Mouse (Mus musculus) midbrain, postnatal 0 days (tissue): Measurements from ENCODE around the gene Arhgap19. TPM values are rescaled to one million over a fixed set of nuclear protein-coding genes. Genes with fewer than 3 reads are reported as not detected.
A peak's percentile ranks its signal among the peaks of the same experiment; 100 is the strongest.

Source experiments
- ATAC-seq: fragments of 200-750 bp; cut with Nextera tagmentation; 2 replicates; pipeline ENCODE4 v1.8.0; 2017; ENCODE audit warnings: moderate number of reproducible peaks, mild to moderate bottlenecking, moderate TSS enrichment, moderate library complexity; ENCODE audit not compliant: low FRiP score
- DNase-seq: peaks from one replicate; pipeline ENCODE4 v3.0.0-alpha.2; 2015; ENCODE audit warnings: low spot score
- H3K27ac ChIP-seq: fragments of 300-500 bp; sonication (generic); 2 replicates; pipeline ENCODE4 v1.5.1; 2014; ENCODE audit warnings: low read depth, mild to moderate bottlenecking, low read length, mixed read lengths
- H3K27me3 ChIP-seq: fragments of 300-500 bp; sonication (generic); 2 replicates; pipeline ENCODE4 v1.6.1; 2014; ENCODE audit warnings: low read length, control low read depth, mixed read lengths; ENCODE audit not compliant: insufficient read depth
- H3K36me3 ChIP-seq: fragments of 300-500 bp; sonication (generic); 2 replicates; pipeline ENCODE4 v1.6.1; 2014; ENCODE audit warnings: low read length, control low read depth, mixed read lengths; ENCODE audit not compliant: insufficient read depth
- H3K4me1 ChIP-seq: fragments of 300-500 bp; sonication (generic); 2 replicates; pipeline ENCODE4 v1.6.1; 2014; ENCODE audit warnings: mild to moderate bottlenecking, control low read depth, antibody characterized with exemption, low read length, mixed read lengths; ENCODE audit not compliant: insufficient read depth
- H3K4me2 ChIP-seq: fragments of 300-500 bp; sonication (generic); 2 replicates; pipeline ENCODE4 v1.6.1; 2014; ENCODE audit warnings: low read depth, mild to moderate bottlenecking, low read length, mixed read lengths; ENCODE audit not compliant: poor library complexity, severe bottlenecking
- H3K4me3 ChIP-seq: fragments of 300-500 bp; sonication (generic); 2 replicates; pipeline ENCODE4 v1.5.1; 2014; ENCODE audit warnings: low read depth, mild to moderate bottlenecking, low read length, moderate library complexity
- H3K9ac ChIP-seq: fragments of 300-500 bp; sonication (generic); replicated peaks from 2 replicates; pipeline ENCODE4 v1.6.1; 2014; ENCODE audit warnings: mild to moderate bottlenecking, low read length, moderate library complexity, mixed read lengths; ENCODE audit not compliant: poor library complexity, severe bottlenecking
- H3K9me3 ChIP-seq: fragments of 300-500 bp; sonication (generic); 2 replicates; pipeline ENCODE4 v1.6.1; 2016; ENCODE audit warnings: low read length, control low read depth
- CTCF ChIP-seq: IDR thresholded peaks from 2 replicates; pipeline ENCODE4 v1.5.1; 2016; ENCODE audit warnings: antibody characterized with exemption, mild to moderate bottlenecking
- WGBS: fragments of 180-500 bp; shearing (Covaris S2); extraction: QIAGEN DNeasy Blood & Tissue Kit; methylation state at CpG from one replicate; pipeline ENCODE4 v1.1.7; 2014; 5-methylcytosine and 5-hydroxymethylcytosine counted together
- polyA plus RNA-seq: library from polyadenylated mRNA; unstranded; fragments of >200 nt; fragmentation: Nextera tagmentation; extraction: Ambion mirVana; gene quantifications from 2 replicates; pipeline ENCODE4 v1.2.1, GENCODE M21; 2015
- total RNA-seq: library from RNA; depleted of rRNA; stranded (reverse); fragments of >200 nt; gene quantifications from 2 replicates; pipeline ENCODE4 v1.2.3, GENCODE M21; 2014

The Arhgap19 gene
- total and polyA plus RNA-seq, 2 experiments from 2014 or later = 2.9 to 4.5 TPM

DNA sequence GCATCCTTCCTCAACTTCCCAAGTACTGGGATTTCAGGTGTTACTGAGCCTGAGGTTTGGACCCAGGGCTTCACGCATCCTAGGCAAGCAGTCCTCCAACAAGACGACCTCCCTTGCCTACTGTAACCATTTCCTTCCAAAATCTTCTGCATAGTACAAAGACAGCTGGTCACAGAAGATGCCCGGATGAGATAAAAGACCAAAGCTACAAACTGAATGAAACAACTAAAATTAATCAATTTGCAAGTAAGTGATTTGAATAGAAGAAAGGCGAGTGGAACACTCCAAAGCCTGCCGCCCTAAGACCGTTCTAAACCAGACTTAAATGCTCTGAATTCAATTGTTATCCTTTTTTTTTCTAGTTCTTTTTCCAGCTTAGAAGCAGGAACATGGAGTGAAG lies 33.6 kb upstream of the Arhgap19 start:
- ATAC-seq (no peak), DNase-seq (no peak)
- TF ChIP-seq CTCF = no peak
- Histone ChIP-seq H3K4me1 (peaks cover 18% of the 10 kb centered on the region), H3K9me3 (no peaks in the 10 kb centered on the region), H3K27ac (no peak overlapping the region), H3K4me2 (0 out of 2 replicates have a peak overlapping the region, but pooled peaks have one; percentile 12), H3K27me3 (no peaks in the 10 kb centered on the region), H3K9ac (no peak overlapping the region), H3K4me3 (no peak overlapping the region), H3K36me3 (no peaks in the 10 kb centered on the region)
- WGBS = 52% methylated on average over 6 of the region's 6 CpGs

GRCm38 (mm10) chr19:41832501-41833201 lies 30.8 kb upstream of the Arhgap19 start:
- Histone ChIP-seq H3K4me2 (peak overlapping the region; percentile 91), H3K27me3 (no peaks in the 10 kb centered on the region), H3K4me1 (peaks cover 18% of the 10 kb centered on the region), H3K36me3 (no peaks in the 10 kb centered on the region), H3K27ac (no peak overlapping the region), H3K9me3 (no peaks in the 10 kb centered on the region), H3K9ac (no peak overlapping the region), H3K4me3 (peak overlapping the region; percentile 75; the same call in 1 of the 2 replicates)
- ATAC-seq = no peak
- WGBS = 70% methylated on average over 13 of the region's 13 CpGs
- no peak for TF ChIP-seq CTCF
- DNase-seq = no peak

DNA sequence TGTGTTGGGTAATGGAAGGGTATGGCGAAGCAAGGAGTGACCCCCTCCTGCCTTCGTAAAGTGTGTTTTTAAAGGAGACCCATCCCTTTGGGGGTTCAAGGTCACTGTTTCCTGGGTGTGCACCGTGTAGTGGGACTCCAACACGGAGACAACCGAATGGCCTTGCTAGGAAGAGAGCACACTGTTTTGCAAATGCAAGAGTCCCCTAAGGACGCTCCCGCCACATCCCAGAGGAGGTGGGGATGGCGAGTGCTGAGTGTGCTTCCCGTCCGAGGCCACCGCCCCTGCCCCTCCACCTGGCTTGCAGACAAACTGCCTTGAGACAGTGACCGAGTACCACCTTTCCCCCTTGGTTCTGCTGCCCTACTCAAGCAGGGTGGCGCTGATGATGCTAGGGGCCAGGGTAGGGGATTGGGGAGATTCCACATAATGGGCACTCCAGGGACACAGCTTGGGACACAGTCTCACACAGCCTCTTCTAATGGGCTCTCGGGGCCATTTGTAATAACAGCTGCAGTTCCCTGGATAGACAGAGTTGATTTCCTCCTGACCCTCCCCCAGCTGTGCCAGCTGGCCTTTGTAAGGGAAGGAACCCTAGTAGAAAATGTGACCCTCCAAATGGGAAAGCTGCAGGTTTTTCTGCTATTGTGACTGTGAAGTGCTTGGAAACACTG lies 30.0 kb upstream of the Arhgap19 start:
- no peak for DNase-seq
- TF ChIP-seq CTCF = no peak
- Histone ChIP-seq H3K9me3 (no peaks in the 10 kb centered on the region), H3K4me3 (peak overlapping the region; percentile 75), H3K4me2 (peak overlapping the region; percentile 91), H3K9ac (0 out of 2 replicates have a peak overlapping the region, but pooled peaks have one; percentile 9), H3K27me3 (no peaks in the 10 kb centered on the region), H3K36me3 (no peaks in the 10 kb centered on the region), H3K27ac (no peak overlapping the region), H3K4me1 (peaks cover 18% of the 10 kb centered on the region)
- 6% methylated on average over 14 of the region's 14 CpGs for WGBS
- no peak for ATAC-seq

DNA sequence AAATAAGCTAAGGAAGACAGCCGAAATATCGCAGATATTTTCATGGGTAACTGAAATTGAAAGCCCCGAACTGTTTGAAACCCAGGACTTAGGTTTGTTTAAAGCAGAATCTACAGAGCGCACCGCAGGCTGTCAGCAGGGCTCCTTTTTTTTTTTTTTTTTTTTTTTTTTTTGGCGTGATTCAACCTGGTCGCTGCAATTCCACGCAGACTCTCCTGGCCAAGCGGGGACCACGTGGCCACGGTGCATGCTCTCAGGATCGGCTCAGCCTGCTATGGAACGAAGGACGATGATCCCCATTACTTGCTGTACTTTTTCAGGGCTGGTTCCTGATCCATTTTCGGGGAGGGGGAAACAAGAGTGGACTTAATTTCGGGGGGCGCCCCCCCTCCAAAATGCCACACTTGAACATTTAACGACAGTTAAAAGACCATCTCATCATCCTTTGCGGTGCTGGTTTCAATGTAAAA lies 29.3 kb upstream of the Arhgap19 start:
- WGBS = 2% methylated on average over 19 of the region's 19 CpGs

GRCm38 (mm10) chr19:41830106-41831031 lies 28.5 kb upstream of the Arhgap19 start:
- Histone ChIP-seq H3K4me1 (peaks cover 18% of the 10 kb centered on the region), H3K36me3 (no peaks in the 10 kb centered on the region), H3K9ac (peak overlapping the region; percentile 85), H3K4me3 (peak overlapping the region; percentile 75), H3K27ac (peak overlapping the region; percentile 84), H3K4me2 (peak overlapping the region; percentile 91), H3K27me3 (no peaks in the 10 kb centered on the region), H3K9me3 (no peaks in the 10 kb centered on the region)
- 0 out of 2 replicates have a peak, but pooled peaks have one; percentile 11 for TF ChIP-seq CTCF
- under 1% methylated on average over 91 of the region's 112 CpGs for WGBS
- peak; percentile 56 for DNase-seq
- ATAC-seq = peak; percentile 62

More for the DNA sequence above, 29.3 kb upstream of the Arhgap19 start:
- Histone ChIP-seq H3K4me2 (peak overlapping the region; percentile 91), H3K36me3 (no peaks in the 10 kb centered on the region), H3K9me3 (no peaks in the 10 kb centered on the region), H3K27ac (peak overlapping the region; percentile 84), H3K27me3 (no peaks in the 10 kb centered on the region), H3K4me3 (peak overlapping the region; percentile 75), H3K4me1 (peaks cover 18% of the 10 kb centered on the region), H3K9ac (peak overlapping the region; percentile 85)
- DNase-seq (peak; percentile 63), ATAC-seq (no peak)
- no peak for TF ChIP-seq CTCF
